Mouse (Mus musculus) heart, postnatal 0 days (tissue): ENCODE measurements around the gene Trim2.

Source experiments
- CTCF ChIP-seq: IDR thresholded peaks from 2 replicates; pipeline ENCODE4 v1.5.1; 2016; ENCODE audit warnings: antibody characterized with exemption, control low read depth, low read depth
- EP300 ChIP-seq: IDR thresholded peaks from 2 replicates; pipeline ENCODE4 v1.6.1; 2016; ENCODE audit warnings: antibody characterized with exemption, low read depth

DNA sequence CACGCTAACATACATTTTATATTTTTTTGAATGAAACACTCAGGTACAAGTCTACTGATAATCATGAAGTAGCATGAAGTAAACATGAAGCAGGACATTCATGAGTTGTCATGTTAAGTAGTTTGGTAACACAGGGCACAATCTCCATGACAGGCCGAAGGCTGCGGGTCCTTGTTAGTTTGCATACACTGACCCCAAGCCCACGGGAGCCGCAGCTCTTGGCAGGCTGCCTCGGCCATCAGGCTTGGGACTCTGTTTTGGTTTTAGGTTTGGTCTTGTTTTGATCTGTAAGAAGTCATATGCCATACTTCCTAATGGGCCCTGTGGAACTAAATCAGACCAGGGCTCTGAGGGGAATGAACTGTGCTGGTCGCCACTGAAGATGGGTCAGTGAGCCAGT lies 188.0 kb downstream of the Trim2 start:
- TF ChIP-seq CTCF (no peak), EP300 (no peak)
